Mouse (Mus musculus): ENCODE data around the gene Sos1. TPM values are rescaled to one million over a fixed set of nuclear protein-coding genes. Genes with fewer than 3 reads are reported as not detected.
"Not testable (repeated sequence)": the region's sequence is repeated elsewhere in the genome, so short reads cannot be mapped to it uniquely, and the experiment has no call there.

Sos1 gene
- total RNA-seq, 4 experiments from 2014 or later: 31.8 to 35.6 (median 33.5) TPM

- no peak for DNase-seq (ENCODE audit: low spot score in 2 of 2)
These were observed 15.9 kb upstream of the Sos1 start for GRCm38 (mm10) chr17:80496185-80496584.

- DNase-seq (ENCODE audit: low spot score in 2 of 2): no peak
These were observed 13.6 kb upstream of the Sos1 start for GRCm38 (mm10) chr17:80493891-80494290.

GRCm38 (mm10) chr17:80492811-80493210 lies 12.6 kb upstream of the Sos1 start:
- no peak for DNase-seq (ENCODE audit: low spot score in 2 of 2)

- no peak for DNase-seq (ENCODE audit: low spot score in 2 of 2)
These were observed 12.0 kb upstream of the Sos1 start for GRCm38 (mm10) chr17:80492274-80492673.

- DNase-seq (ENCODE audit: low spot score in 2 of 2): no peak
These were observed 9.9 kb upstream of the Sos1 start for GRCm38 (mm10) chr17:80490166-80490565.

GRCm38 (mm10) chr17:80488918-80489317 lies 8.7 kb upstream of the Sos1 start:
- DNase-seq (ENCODE audit: low spot score in 2 of 2): no peak

- no peak for DNase-seq (ENCODE audit: low spot score in 2 of 2)
These were observed 4.9 kb upstream of the Sos1 start for GRCm38 (mm10) chr17:80485160-80485559.

GRCm38 (mm10) chr17:80480855-80481224 lies 587 bp upstream of the Sos1 start:
- no peak for DNase-seq (ENCODE audit: low spot score in 2 of 2)

GRCm38 (mm10) chr17:80479295-80480030 lies 790 bp downstream of the Sos1 start:
- DNase-seq (ENCODE audit: low spot score in 2 of 2): peak; percentile 47 to 60

GRCm38 (mm10) chr17:80477679-80478078 lies 2.6 kb downstream of the Sos1 start:
- no peak for DNase-seq (ENCODE audit: low spot score in 2 of 2)

- DNase-seq (ENCODE audit: low spot score in 2 of 2): no peak
These were observed 3.8 kb downstream of the Sos1 start for GRCm38 (mm10) chr17:80476496-80476895.

- no peak for DNase-seq (ENCODE audit: low spot score in 2 of 2)
These were observed 9.0 kb downstream of the Sos1 start for GRCm38 (mm10) chr17:80471056-80471802.

- not testable (repeated sequence) for DNase-seq (ENCODE audit: low spot score in 2 of 2)
These were observed 11.8 kb downstream of the Sos1 start for GRCm38 (mm10) chr17:80468417-80468894.

- no peak for DNase-seq (ENCODE audit: low spot score in 2 of 2)
These were observed 20.0 kb downstream of the Sos1 start for GRCm38 (mm10) chr17:80460258-80460657.

- DNase-seq (ENCODE audit: low spot score in 2 of 2): no peak
These were observed 24.6 kb downstream of the Sos1 start for GRCm38 (mm10) chr17:80455648-80456047.

GRCm38 (mm10) chr17:80450426-80451030 lies 29.7 kb downstream of the Sos1 start:
- DNase-seq (ENCODE audit: low spot score in 2 of 2): no peak

- no peak for DNase-seq (ENCODE audit: low spot score in 2 of 2)
These were observed 33.8 kb downstream of the Sos1 start for GRCm38 (mm10) chr17:80446470-80446869.

- no peak for DNase-seq (ENCODE audit: low spot score in 2 of 2)
These were observed 34.8 kb downstream of the Sos1 start for GRCm38 (mm10) chr17:80445433-80445832.

GRCm38 (mm10) chr17:80435680-80436079 lies 44.6 kb downstream of the Sos1 start:
- DNase-seq (ENCODE audit: low spot score in 2 of 2): no peak

GRCm38 (mm10) chr17:80434430-80434829 lies 45.8 kb downstream of the Sos1 start:
- no peak for DNase-seq (ENCODE audit: low spot score in 2 of 2)

- no peak for DNase-seq (ENCODE audit: low spot score in 2 of 2)
These were observed 48.3 kb downstream of the Sos1 start for GRCm38 (mm10) chr17:80431997-80432396.

GRCm38 (mm10) chr17:80427966-80428365 lies 52.3 kb downstream of the Sos1 start:
- DNase-seq (ENCODE audit: low spot score in 2 of 2): no peak
